Mouse (Mus musculus) adrenal gland, postnatal 10 days (tissue): ENCODE results near the gene Mrpl4. TPM values are rescaled to one million over a fixed set of nuclear protein-coding genes. Genes with fewer than 3 reads are reported as not detected.
"Not testable (repeated sequence)": the region's sequence is repeated elsewhere in the genome, so short reads cannot be mapped to it uniquely, and the experiment has no call there.

Experiments
- DNase-seq: peaks from one replicate; pipeline ENCODE4 v3.0.0; 2021; ENCODE audit warnings: mixed read lengths
- microRNA-seq: library from miRNA; unstranded; fragments of <30 nt; microRNA quantifications from one replicate; pipeline ENCODE4 v1.2.0, GENCODE M21; 2021
- total RNA-seq, 2 experiments: library from RNA; stranded (reverse); gene quantifications; 2 replicates each; pipeline ENCODE4 v1.2.3; 2021

Gene Mrpl4
- total RNA-seq, 2 experiments from 2014 or later, result 121 to 125 TPM

DNA sequence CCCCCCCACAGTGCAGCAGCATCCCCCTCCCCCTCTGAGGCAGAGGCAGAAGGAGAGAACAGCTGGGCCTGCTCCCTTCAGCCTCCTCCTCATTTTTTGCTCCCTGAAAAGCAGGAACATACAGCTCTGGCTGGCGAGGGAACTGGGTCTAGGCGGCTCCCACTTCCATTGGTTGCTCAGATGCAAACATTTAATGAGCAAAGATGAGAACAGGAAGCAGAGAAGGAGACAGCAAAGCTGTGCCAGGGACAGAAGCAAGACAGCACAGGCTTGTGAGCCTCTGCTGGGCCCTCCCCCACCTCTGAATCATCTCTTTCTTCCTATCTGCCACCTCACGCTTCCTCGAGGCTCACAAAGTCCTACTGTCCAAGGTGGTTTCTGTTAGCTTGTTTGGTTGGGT is 38.8 kb downstream of the Mrpl4 start:
- no peak for DNase-seq

GRCm38 (mm10) chr9:21043563-21043962 is 41.0 kb downstream of the Mrpl4 start:
- DNase-seq, result no peak

- not testable (repeated sequence) for DNase-seq
Measured at GRCm38 (mm10) chr9:21044785-21045184, 42.2 kb downstream of the Mrpl4 start.

DNA sequence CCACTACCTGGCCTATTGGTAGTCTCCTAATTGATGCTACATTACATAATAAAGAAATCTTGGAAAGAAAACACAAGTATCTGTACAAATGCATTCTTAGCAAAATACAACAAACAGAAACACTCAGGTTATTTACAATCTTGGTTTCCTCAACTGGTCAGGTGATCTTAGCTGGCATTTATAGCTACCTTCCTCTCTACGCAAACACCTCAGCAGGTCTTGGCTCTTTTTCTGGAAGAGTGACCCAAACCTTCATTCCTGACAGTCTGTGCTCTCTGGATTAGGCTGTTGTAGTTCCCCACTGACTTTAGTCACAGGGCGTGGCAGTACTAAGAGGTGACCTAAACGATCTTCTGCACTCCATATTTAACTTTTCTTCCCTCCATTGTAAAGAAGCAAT is 42.7 kb downstream of the Mrpl4 start:
- DNase-seq, result no peak

DNA sequence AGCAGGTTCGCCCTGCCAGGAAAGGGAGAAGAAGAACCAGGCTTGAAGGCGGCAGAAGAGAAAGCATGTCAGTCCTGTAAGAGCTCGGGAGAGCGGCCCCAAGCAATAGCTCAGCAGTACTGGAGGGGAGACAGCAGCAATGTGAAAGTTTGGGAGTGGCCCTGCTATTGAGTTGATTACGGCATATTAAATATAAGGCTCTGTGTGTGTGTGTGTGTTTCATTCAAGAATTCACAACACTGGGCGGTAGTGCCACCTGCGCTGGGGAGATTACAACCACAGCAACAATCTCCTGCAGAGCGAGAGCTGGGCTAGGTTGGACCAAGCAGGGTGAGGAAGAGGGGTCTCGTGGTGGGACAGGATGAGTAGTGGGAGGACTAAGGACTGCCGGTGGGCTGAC is 49.0 kb downstream of the Mrpl4 start:
- no peak for DNase-seq

Small RNA genes lying within 50 kb of the gene (microRNA-seq; reads per million reads assigned to microRNA genes)
- not detected for gene Mir1900

Other genes with a start within 250 kb of the Mrpl4 start
- 100 to 1,000 TPM in 1 of 2 experiments, 10 to 100 TPM in 1; 99.1 to 106 TPM for gene Col5a3, start 187.7 kb upstream of the Mrpl4 start, total RNA-seq
- gene Rdh8, start 184.2 kb upstream of the Mrpl4 start, total RNA-seq, result not detected
- 10 to 100 TPM; 17.1 to 28.0 TPM for gene A230050P20Rik, start 134.1 kb upstream of the Mrpl4 start, total RNA-seq
- gene Angptl6, start 123.0 kb upstream of the Mrpl4 start, total RNA-seq, result 1 to 10 TPM; 5.0 to 5.3 TPM
- 10 to 100 TPM; 32.6 to 38.2 TPM for gene Ppan, start 114.6 kb upstream of the Mrpl4 start, total RNA-seq
- 100 to 1,000 TPM; 136 to 143 TPM for gene Eif3g, start 104.1 kb upstream of the Mrpl4 start, total RNA-seq
- 10 to 100 TPM; 44.9 to 54.7 TPM for gene Dnmt1, start 42.9 kb upstream of the Mrpl4 start, total RNA-seq
- 1 to 10 TPM; 7.4 to 9.7 TPM for gene S1pr2, start 26.0 kb upstream of the Mrpl4 start, total RNA-seq
- gene Icam1, start 13.2 kb downstream of the Mrpl4 start, total RNA-seq, result 10 to 100 TPM; 10.8 to 12.4 TPM
- gene Icam4, start 26.6 kb downstream of the Mrpl4 start, total RNA-seq, result 1 to 10 TPM; 2.3 to 3.2 TPM
- under 1 TPM; 0.51 to 0.67 TPM for gene Icam5, start 29.3 kb downstream of the Mrpl4 start, total RNA-seq
- gene Zglp1, start 64.4 kb downstream of the Mrpl4 start, total RNA-seq, result not detected
- gene Gm49373, start 70.4 kb downstream of the Mrpl4 start, total RNA-seq, result under 1 TPM; 0.45 to 0.51 TPM
- 10 to 100 TPM; 32.5 to 38.6 TPM for gene Fdx1l, start 70.9 kb downstream of the Mrpl4 start, total RNA-seq
- 1 to 10 TPM in 1 of 2 experiments, under 1 TPM in 1; 0.63 to 1.5 TPM for gene Gm38431, start 89.3 kb downstream of the Mrpl4 start, total RNA-seq
- gene Raver1, start 89.3 kb downstream of the Mrpl4 start, total RNA-seq, result 10 to 100 TPM; 47.2 to 50.3 TPM
- gene Tyk2, start 128.5 kb downstream of the Mrpl4 start, total RNA-seq, result 10 to 100 TPM; 12.5 to 18.6 TPM
- gene Cdc37, start 147.2 kb downstream of the Mrpl4 start, total RNA-seq, result 100 to 1,000 TPM; 155 to 160 TPM
- gene Pde4a, start 163.0 kb downstream of the Mrpl4 start, total RNA-seq, result 10 to 100 TPM; 22.7 to 31.5 TPM
- gene Keap1, start 236.6 kb downstream of the Mrpl4 start, total RNA-seq, result 10 to 100 TPM; 39.4 to 45.8 TPM
- gene S1pr5, start 245.7 kb downstream of the Mrpl4 start, total RNA-seq, result 1 to 10 TPM; 1.4 to 1.7 TPM